Mouse (Mus musculus) c-Kit-positive CD71-positive TER-119-negative erythroid progenitor cells, embryonic 14.5 days (primary cell): ENCODE data around the gene Daam2.

Experiments used
- DNase-seq: peaks from one replicate; pipeline ENCODE4 v3.0.0-alpha.2; 2013; ENCODE audit warnings: low read depth

Gene Daam2

GRCm38 (mm10) chr17:49432071-49432711 is 132.0 kb downstream of the Daam2 start:
- DNase-seq, result no peak

GRCm38 (mm10) chr17:49431176-49431575 is 133.0 kb downstream of the Daam2 start:
- DNase-seq, result no peak

GRCm38 (mm10) chr17:49430136-49430535 is 134.0 kb downstream of the Daam2 start:
- no peak for DNase-seq

GRCm38 (mm10) chr17:49429471-49430129 is 134.5 kb downstream of the Daam2 start:
- no peak for DNase-seq

- DNase-seq, result no peak
Observed at GRCm38 (mm10) chr17:49428751-49429415, 135.3 kb downstream of the Daam2 start.

- DNase-seq, result peak; percentile 90
Observed at GRCm38 (mm10) chr17:49428239-49428688, 135.9 kb downstream of the Daam2 start, which contains the start of gene Mocs1. Gene Mocs1 (plus strand): TSS chr17:49428362.

- no peak for DNase-seq
Observed at GRCm38 (mm10) chr17:49427631-49428238, 136.4 kb downstream of the Daam2 start.

GRCm38 (mm10) chr17:49423872-49424271 is 140.3 kb downstream of the Daam2 start:
- DNase-seq, result no peak

- DNase-seq, result no peak
Observed at GRCm38 (mm10) chr17:49423067-49423325, 141.1 kb downstream of the Daam2 start.

GRCm38 (mm10) chr17:49422286-49423066 is 141.7 kb downstream of the Daam2 start:
- DNase-seq, result no peak

GRCm38 (mm10) chr17:49419813-49420212 is 144.3 kb downstream of the Daam2 start:
- no peak for DNase-seq

- no peak for DNase-seq
Observed at GRCm38 (mm10) chr17:49416228-49416627, 147.9 kb downstream of the Daam2 start.

GRCm38 (mm10) chr17:49413554-49413953 is 150.6 kb downstream of the Daam2 start:
- no peak for DNase-seq

- DNase-seq, result no peak
Observed at GRCm38 (mm10) chr17:49412974-49413373, 151.2 kb downstream of the Daam2 start.
